Comparison of ENCODE assay signal across 21 mouse cellular contexts in the genomic region with DNA sequence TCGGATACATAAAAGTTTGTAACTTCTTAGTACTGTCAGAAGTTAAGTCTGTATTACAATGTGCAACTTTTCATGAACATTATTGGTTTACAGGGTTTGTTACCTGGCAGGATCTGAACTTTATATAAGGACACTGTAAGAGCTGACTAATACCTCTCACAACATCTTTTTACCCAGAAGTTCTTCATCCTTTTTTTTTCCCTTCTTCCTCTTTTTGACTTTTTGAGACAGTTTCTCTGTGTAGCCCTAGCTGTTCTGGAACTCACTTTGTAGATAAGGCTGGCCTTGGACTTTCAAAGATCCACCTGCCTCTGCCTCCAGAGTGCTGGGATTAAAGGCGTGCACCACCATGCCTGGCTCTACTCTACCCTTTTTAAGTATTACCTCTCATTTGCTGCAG. TPM values are rescaled to one million over a fixed set of nuclear protein-coding genes. Genes with fewer than 3 reads are reported as not detected.
A peak's percentile ranks its signal among the peaks of the same experiment; 100 is the strongest.
DNase-seq lines count a peak whose midpoint lies in the region; ATAC-seq and TF ChIP-seq lines count a peak whose summit lies in the region.
"Had no signal": no experiment of that assay in that cellular context is flagged by ENCODE, and none has a peak within 500 bp of the region (broad histone marks: within the 10 kb centered on the region; RNA-seq: fewer than 3 reads in every experiment).

No protein-coding gene starts in this region.

- no peaks in the 10 kb centered on the region for H3K27me3 ChIP-seq in heart, embryonic 10.5 days (ENCODE audit: insufficient read depth, poor library complexity, severe bottlenecking)
- no peaks in the 10 kb centered on the region for H3K27me3 ChIP-seq in hindbrain, postnatal 0 days (ENCODE audit: insufficient read depth, low read length)
- H3K27me3 ChIP-seq: embryonic facial prominence, embryonic 12.5 days; forebrain, embryonic 13.5 days; forebrain, embryonic 15.5 days had no signal

- 78% methylated on average over 2 of the region's 2 CpGs for WGBS in heart, embryonic 10.5 days
- 96% methylated on average over 2 of the region's 2 CpGs for WGBS in hindbrain, postnatal 0 days

- H3K4me2 ChIP-seq in hindbrain, postnatal 0 days (ENCODE audit: low read depth, low read length) = no peak overlapping the region
- H3K4me2 ChIP-seq: embryonic facial prominence, embryonic 12.5 days; forebrain, embryonic 13.5 days; forebrain, embryonic 15.5 days had no signal

- H3K4me3 ChIP-seq in heart, embryonic 10.5 days = no peak overlapping the region
- no peak overlapping the region for H3K4me3 ChIP-seq in hindbrain, postnatal 0 days (ENCODE audit: low read length)
- H3K4me3 ChIP-seq: embryonic facial prominence, embryonic 10.5 days; embryonic facial prominence, embryonic 12.5 days; forebrain, embryonic 13.5 days; forebrain, embryonic 15.5 days had no signal

- no peaks in the 10 kb centered on the region for H3K4me1 ChIP-seq in heart, embryonic 10.5 days
- no peaks in the 10 kb centered on the region for H3K4me1 ChIP-seq in hindbrain, postnatal 0 days (ENCODE audit: insufficient read depth, low read length)
- H3K4me1 ChIP-seq: embryonic facial prominence, embryonic 10.5 days had no signal

- ATAC-seq in granulocyte monocyte progenitor cell, adult 5-6 weeks (replicated peaks; ENCODE audit: poor library complexity, severe bottlenecking) = peak; percentile 74
- peak; percentile 66 for ATAC-seq in megakaryocyte progenitor cell, adult 5-6 weeks (replicated peaks; ENCODE audit: poor library complexity)
- ATAC-seq in hindbrain, postnatal 0 days = no peak
- ATAC-seq: forebrain, embryonic 13.5 days; forebrain, embryonic 15.5 days; forebrain, postnatal 0 days had no signal

- intact Hi-C loops in left cerebral cortex, postnatal 14 days (cut with DNase I) = no loop called here

- no peaks in the 10 kb centered on the region for H3K9me3 ChIP-seq in heart, embryonic 10.5 days
- no peaks in the 10 kb centered on the region for H3K9me3 ChIP-seq in hindbrain, postnatal 0 days (ENCODE audit: low read length)
- H3K9me3 ChIP-seq: embryonic facial prominence, embryonic 12.5 days; forebrain, embryonic 13.5 days; forebrain, embryonic 15.5 days had no signal

- peak; percentile 52 for DNase-seq in heart, adult 11 months
- no peak for DNase-seq in heart, embryonic 10.5 days (ENCODE audit: low spot score)
- DNase-seq in MEL-GATA-1-ER (ENCODE audit: extremely low read depth, low read depth) = peak; percentile 55
- DNase-seq in left cerebral cortex, postnatal 14 days (ENCODE audit: low spot score in 2 of 2) = no peak
- no peak for DNase-seq in ovary, adult 18-20 months (ENCODE audit: low spot score)
- no peak for DNase-seq in hindbrain, postnatal 0 days (ENCODE audit: low spot score)
- DNase-seq: adrenal gland, adult 2 months; adrenal gland, postnatal 14 days; adrenal gland, postnatal 36 days; cerebellum, adult 11-12 months; cerebellum, adult 2 months; cerebellum, adult 9-10 months; cerebellum, postnatal 14 days; cerebellum, postnatal 36 days; forebrain, postnatal 0 days had no signal

- no peak overlapping the region for H3K9ac ChIP-seq in hindbrain, postnatal 0 days (replicated peaks; ENCODE audit: low read length)
- H3K9ac ChIP-seq: embryonic facial prominence, embryonic 12.5 days; forebrain, embryonic 13.5 days; forebrain, embryonic 15.5 days; forebrain, postnatal 0 days had no signal

- TF ChIP-seq CTCF in hindbrain, postnatal 0 days (IDR thresholded peaks at IDR 0.05; ENCODE audit: low read depth) = no peak

- peaks cover 7% of the 10 kb centered on the region for H3K36me3 ChIP-seq in heart, embryonic 10.5 days
- H3K36me3 ChIP-seq in hindbrain, postnatal 0 days (ENCODE audit: insufficient read depth, low read length) = no peaks in the 10 kb centered on the region
- H3K36me3 ChIP-seq: forebrain, embryonic 15.5 days had no signal

- no peak overlapping the region for H3K27ac ChIP-seq in heart, embryonic 10.5 days
- H3K27ac ChIP-seq in hindbrain, postnatal 0 days = no peak overlapping the region
- H3K27ac ChIP-seq: embryonic facial prominence, embryonic 10.5 days; embryonic facial prominence, embryonic 12.5 days; forebrain, embryonic 13.5 days; forebrain, embryonic 15.5 days had no signal

RNA-seq across cellular contexts. Expression of a gene that starts 11.5 kb away (rescaled TPM):
- 70.6 and 83.2 TPM in 2 replicates for polyA plus RNA-seq in heart, embryonic 10.5 days (2016; fragmentation: Nextera tagmentation; extraction: Ambion mirVana)
- 75.0 and 82.1 TPM in 2 replicates for total RNA-seq in granulocyte monocyte progenitor cell, adult 5-6 weeks (2014; fragmentation: Nextera tagmentation)
- 37.2 and 63.4 TPM in 2 replicates for total RNA-seq in granulocyte monocyte progenitor cell, adult 5-6 weeks (2017)
- 53.7 and 92.0 TPM in 2 replicates for total RNA-seq in megakaryocyte progenitor cell, adult 5-6 weeks (2015)
- 44.4 and 55.0 TPM in 2 replicates for total RNA-seq in megakaryocyte progenitor cell, adult 5-6 weeks (2017)
- total RNA-seq in left cerebral cortex, postnatal 14 days (2021) = 100 to 1,000 TPM; 128 to 134 TPM
- 179 and 211 TPM in 2 replicates for total RNA-seq in hindbrain, postnatal 0 days (2014; rRNA removed)
- 154 TPM in 2 replicates for polyA plus RNA-seq in hindbrain, postnatal 0 days (2015; fragmentation: Nextera tagmentation; extraction: Ambion mirVana)

Comparison
In these comparisons a context has a peak if more than half of its experiments do, and no peak if none do; other contexts are left out.
1. DNase-seq: peak in heart, adult 11 months (single experiment) and MEL-GATA-1-ER (single experiment); none in heart, embryonic 10.5 days (single experiment), left cerebral cortex, postnatal 14 days (0 of 2), ovary, adult 18-20 months (single experiment) and hindbrain, postnatal 0 days (single experiment).